Mouse (Mus musculus) frontal cortex, adult 2 months (tissue): ENCODE data around the gene Gm20458. TPM values are rescaled to one million over a fixed set of nuclear protein-coding genes. Genes with fewer than 3 reads are reported as not detected.

Experiments used
- DNase-seq, 2 experiments: peaks; one replicate each; pipeline ENCODE4 v3.0.0; 2022; ENCODE audit warnings: low spot score in 1 of 2; ENCODE audit errors: extremely low spot score in 1 of 2
- polyA plus RNA-seq: library from polyadenylated mRNA; depleted of rRNA; stranded (reverse); fragments of >200 nt; gene quantifications from 2 replicates; pipeline ENCODE4 v1.2.3, GENCODE M21; 2012; rRNA removed

The Gm20458 gene
- 9.3 and 10.0 TPM in 2 replicates for polyA plus RNA-seq

DNA sequence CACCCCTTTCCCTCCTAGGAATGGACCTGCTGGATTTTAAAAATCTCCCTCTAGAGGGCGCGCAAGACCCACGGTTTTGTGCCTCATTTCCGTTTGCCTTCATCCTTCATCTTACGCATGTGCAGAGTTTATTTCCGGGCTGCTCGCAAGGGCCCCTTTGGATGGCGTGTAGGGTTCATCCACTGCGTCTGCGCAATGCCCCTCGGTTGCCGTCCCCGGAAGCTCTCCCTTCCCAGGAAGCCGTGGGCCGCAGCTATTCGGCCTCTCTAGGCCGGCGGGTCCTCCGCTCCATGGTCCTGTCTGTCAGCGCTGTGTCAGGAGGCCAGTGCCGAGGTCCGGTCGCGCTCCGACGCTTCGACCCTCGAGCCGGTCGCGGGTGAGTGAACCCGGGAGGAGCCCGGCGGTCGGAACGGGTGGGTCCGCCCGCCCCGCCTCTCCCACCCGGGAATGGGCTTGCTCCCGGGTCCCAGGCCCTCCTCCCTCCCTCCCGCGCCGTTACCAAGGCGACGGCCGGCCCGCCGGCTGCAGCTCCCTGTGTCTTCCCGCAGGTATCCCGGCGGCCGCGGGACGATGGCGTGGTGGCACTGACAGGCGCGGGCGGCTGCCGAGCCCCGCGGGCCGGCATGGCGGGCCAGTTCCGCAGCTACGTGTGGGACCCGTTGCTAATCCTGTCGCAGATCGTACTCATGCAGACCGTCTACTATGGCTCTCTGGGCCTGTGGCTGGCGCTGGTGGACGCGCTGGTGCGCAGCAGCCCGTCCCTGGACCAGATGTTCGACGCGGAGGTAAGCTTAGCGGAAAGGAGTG is at the start of gene Gm20458:
Gene Gm20458 (plus strand): TSS at position 223 of the 807 bp plus-strand sequence.
- peak; percentile 97 to 99 for DNase-seq

DNA sequence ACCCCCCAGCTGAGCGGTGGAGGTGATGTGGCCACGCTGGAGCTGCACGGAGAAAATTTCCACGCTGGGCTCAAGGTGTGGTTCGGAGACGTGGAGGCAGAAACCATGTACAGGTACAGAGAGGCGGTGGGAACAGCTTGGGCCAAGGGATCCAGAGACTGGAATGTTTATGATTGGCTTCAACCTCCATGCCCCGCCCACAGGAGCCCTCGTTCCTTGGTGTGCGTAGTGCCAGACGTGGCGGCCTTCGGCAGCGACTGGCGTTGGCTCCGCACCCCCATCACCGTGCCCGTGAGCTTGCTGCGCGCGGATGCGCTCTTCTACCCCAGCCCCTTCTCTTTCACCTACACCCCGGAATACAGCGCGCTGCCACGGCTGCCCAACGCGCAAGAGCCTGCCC is 46.6 kb upstream of the Gm20458 start:
- no peak for DNase-seq

DNA sequence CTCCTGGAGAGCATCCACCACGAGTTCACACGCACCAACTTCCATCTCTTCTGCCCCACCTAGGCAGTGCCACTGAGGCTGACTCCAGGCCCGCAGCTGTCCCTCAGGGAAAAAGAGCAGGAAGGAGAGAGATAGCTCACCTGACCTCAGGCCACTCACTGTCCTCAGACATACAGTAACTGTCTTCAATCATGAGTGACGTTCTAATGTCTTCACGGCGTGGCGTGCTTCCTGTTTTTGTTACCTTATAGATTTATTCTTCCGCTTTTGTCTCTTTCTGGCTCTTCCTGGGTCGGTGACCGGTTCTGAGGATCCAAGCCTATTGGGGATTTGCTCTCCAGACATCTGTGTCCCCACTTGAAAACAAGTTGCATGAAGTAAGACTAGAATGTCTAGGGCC is 46.2 kb upstream of the Gm20458 start:
- DNase-seq: no peak

DNA sequence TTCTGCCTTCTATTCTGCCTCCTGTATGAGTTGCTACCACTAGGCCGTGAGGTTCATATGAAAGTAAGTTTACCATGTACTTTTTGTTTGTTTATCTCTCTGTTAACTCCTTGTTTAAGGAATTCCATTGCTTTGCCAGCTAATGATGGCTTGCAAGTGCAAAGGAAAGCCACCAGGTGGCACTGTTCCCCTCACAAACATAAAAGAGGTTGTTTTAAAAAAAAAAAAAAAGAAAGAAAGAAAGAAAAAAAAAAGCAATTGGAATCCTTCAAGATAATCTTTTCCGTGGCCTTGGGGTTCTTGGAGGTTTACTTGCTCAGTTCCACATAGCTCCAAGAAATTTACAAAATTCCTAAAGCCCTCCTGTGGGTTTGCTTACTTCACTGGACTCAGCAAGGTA is 43.6 kb upstream of the Gm20458 start:
- peak in 1 of 2 experiments; percentile 43 for DNase-seq

DNA sequence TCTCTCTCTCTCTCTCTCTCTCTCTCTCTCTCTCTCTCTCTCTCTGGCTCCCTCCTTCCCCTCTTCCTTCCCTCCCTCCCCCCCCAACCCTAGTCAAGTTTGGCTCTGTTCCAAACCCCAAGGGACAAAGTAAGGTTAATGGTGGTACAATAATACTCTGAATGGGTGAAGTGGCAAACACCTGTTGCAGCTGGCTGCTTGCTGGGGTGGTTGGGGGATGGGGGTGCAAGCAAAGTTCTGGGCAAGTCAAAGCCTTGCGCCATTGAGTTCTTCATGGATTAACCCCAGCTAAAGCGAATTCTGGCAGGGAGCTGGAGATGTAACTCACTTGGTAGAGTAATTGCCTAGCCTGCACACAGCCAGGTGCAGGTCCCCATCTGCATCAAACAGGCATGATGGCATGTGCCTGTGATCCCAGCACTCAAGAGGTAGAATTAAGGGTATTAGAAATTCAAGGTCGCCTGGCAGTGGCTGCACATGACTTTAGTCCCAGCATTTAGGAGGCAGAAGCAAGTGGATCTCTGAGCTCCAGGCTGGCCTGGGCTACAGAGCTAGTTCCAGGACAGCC is 42.4 kb upstream of the Gm20458 start:
- no peak for DNase-seq

DNA sequence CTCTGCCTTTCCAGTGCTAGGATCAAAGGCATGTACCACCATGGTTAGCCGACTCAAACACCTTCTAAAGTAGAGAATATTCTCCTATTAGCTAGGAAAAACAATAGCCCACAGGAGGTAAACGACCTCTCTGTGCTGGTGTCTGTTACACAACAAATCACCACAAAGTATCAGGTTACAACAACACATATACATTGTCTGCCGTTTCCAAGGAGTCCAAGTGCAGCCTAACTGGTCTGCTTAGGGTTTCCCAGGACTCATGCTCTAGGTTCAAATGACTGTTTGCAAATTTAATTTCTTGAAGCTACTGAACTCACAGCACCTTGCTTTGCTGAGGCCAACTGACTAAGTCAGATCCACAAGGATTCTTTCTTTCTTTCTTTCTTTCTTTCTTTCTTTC is 41.3 kb upstream of the Gm20458 start:
- DNase-seq: no peak

DNA sequence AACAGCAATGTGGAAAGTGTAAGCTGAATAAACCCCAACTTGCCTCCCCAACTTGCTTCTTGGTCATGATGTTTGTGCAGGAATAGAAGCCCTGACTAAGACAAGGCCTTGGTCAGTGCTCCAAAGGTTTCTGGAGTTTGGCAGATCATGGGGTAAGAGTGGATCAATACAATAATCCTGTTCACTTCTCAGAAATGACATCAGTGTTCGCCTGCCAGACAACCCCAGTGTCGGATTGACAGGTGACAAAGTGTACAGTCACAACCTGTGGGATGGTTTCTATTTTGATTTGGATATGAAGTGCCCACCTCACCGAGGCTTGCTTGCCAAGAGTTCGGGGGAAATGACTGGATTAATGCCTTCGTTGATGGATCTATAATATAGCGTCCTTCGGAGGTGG is 39.5 kb upstream of the Gm20458 start:
- no peak for DNase-seq

DNA sequence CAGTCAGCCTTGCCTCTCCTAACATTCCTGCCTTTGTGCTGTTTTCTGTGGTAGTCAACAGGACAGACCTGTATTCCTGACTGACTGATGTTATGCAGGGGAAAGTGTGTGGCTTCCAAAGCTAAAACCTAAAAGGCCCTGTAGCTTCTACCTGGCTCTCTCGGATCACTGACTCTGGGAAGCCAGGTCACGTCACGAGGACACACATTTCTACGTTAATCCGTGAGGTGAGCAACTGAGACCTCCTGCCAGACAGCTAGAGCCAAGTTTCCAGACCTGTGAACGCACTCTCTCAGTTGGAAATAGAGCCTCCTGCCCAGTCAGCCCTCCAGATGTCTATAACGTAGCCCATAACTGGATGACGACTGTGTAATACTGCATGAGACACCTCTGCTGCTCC is 38.8 kb upstream of the Gm20458 start:
- no peak for DNase-seq

DNA sequence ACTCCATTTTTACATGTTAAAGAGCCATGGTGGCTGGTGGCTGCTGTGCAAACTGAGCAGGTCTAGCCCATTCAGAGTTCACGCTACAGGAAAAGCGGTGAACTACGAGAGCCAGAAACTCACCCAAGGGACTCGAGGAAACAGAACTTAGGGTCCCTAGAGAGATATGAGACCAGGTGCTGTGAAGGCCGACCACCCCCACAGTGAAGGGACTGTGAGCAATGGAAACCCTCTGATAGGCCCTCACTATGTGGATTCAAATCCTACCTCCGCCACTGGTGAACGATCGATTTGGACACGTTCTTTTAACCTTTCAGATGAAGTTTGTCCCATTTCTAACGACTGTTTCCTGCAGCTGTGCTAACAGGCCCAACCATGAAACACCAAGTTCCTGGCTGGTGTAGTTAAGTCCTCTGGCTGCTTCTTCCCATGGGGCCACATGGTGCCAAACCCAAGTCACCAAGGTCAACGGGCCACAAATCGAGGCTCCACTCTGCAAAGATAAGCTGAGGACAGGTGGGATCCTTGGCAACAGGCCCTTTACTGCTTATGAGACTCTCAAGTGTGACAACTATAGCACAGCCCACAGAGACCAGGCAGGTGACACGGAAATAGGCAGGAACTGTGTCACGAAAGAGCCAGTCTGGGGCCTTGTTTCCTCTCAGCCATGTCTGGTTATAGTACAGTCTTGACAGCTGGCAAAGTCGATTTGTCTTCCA is 37.9 kb upstream of the Gm20458 start:
- DNase-seq: no peak

DNA sequence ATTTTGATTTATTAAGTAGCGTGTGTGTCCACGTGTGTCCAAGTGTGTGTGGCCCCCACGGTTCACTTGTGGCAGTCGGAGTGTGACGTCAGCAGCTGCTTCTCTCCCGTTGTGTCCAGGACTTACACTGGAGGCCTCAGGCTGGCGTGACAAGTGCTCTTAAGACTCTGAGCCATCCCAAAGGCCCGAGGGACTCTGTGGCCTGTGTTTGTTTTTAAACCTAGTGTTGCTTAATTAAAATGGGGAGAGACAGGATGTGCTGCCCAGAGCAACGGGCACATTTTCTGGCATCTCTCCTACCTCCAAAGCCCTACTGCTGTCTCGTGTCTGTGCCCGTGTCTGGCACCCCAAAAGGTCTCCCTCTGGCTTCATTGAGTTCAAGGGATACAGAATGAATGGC is 37.3 kb upstream of the Gm20458 start:
- DNase-seq: no peak

DNA sequence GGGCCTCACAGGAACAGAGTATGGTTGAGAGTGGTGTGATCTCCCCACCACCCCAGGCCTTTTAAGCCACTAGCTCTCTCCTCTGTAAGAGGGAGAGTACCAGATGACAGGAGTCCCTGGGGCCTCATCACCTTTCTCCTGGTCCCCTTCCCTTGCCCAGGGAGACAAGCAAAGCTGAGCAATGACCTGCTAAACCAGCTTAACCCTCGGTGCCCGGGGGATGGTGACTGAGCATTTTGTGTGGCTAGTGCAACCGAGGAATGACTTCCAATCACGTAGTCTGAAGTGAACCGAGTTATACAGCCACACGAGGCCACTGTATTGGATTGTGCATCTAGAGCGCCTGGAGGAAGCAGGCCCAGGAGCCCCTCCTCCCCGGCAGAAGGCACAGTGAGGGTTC is 36.4 kb upstream of the Gm20458 start:
- DNase-seq: no peak

DNA sequence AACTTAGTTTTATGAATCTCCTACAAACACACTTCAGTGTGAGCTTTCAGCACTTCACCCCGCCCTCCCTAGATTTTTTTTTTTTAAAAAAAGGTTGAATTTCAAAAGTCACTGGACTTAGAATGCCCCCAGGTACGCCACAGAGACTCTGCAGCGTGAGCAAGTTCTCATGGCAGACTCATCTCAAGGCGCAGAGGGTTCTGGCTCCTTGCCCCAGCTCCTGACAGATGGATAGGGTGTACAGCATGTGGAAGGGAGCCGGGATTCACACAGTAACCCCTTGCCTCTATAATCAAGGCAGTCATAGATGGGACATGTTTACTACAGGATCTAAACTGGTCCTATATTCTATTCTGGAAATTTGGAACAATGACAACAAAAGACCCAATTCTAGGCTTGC is 35.4 kb upstream of the Gm20458 start:
- no peak for DNase-seq

DNA sequence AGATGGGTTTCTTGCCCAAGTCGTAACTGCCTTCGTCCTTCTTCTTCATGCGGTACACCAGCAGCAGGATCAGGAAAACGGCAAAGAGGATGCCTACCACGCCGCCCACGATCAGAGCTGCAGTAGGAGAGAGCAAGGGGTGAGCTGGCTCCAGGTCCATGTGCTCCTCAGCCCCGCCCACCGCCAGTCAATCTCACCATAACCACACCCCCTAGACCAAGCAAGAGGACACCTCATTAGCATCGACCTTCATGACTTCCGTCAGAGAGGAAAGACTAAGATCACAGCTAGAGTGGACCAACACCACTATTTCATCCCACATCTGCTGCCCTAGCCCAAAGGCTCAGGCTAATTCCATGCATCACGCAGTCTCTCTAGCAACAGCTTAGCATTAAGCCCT is 34.6 kb upstream of the Gm20458 start:
- no peak for DNase-seq

DNA sequence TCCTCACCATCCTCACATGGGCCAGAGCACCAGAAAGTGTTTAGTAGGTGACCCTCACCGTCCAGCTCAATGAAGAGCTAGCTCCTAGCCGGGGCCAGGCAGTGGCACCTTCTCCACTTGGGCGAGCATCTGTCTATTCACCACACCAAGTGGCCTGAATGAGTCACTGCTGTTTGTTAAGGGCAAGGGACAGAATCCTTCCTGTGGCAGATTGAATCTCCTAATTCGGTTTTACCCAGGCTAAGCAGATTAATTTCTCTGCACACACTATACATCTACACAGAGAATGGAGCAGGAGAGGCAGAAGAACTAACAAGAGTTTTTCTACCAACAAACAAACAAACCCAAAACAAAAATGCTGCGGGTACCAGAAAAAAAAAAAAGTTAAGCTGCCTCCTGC is 33.8 kb upstream of the Gm20458 start:
- no peak for DNase-seq

DNA sequence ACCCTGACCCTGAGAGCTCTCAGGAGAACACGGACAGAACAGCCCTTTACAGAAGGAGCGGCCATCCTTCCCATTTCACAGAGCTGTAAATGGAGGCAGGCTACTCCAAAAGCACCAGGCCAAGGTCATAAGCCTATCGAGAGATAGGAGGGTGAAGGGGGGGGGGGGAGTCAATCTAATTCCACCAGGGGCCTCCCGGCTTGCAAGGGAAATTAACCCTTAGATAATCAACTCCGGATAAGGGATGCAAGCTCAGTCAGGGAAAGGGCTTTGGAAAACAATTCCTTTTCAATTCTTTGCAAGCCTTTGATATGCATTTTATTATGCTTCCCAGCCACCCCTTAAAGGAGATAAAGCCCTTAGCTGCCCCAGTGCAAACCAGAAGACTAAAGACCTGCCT is 32.3 kb upstream of the Gm20458 start:
- DNase-seq: no peak

DNA sequence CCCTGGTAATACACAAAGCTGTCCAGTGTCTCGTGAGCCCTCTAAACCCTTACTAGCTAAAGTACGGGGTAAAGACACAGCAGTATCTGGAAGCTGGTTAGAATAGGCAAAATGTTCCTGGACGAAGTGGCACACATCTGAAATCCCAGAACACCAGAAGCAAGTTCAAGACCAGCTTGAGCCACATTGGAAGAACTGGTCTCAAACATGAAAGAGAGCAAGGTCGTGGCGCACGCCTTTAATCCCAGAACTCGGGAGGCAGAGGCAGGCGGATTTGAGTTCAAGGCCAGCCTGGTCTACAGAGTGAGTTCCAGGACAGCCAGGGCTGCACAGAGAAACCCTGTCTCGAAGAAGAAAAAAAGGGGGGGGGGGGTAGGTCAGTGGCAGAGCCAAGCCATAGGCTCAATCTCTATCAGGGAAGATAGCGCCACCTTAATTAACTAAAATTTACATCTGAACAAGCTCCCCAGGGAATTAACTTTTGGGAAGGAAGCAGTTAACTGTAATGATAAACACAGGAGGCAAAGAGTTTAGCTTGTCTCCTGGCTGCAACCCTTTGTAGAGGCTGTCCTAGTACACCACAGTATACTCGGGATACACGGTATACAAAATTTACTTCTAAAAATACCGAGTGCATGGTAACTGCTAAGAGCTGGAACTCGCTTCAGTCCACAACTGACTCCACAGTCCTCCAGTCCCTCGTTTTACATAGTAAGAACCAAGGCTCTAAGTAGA is 30.7 kb upstream of the Gm20458 start:
- no peak for DNase-seq

DNA sequence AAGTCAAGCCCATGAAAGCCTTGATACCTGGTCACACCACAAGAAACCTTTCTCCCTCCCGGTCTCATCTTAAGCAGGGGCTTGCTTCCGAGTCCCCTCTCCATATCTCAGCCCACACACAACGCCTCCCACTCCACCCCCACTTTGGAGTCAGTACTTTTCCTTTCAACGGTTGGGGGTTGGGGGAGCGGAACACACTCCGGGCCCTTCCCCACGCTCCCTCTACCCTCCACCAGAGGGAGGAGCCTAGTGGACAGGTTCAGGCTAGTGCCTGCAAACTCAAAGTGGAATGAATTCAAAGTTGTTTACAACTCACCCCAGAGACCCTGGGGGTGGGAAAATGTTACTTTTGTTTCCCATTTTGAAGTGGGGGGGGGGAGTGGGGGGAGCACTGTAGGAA is 30.1 kb upstream of the Gm20458 start:
- DNase-seq: no peak

DNA sequence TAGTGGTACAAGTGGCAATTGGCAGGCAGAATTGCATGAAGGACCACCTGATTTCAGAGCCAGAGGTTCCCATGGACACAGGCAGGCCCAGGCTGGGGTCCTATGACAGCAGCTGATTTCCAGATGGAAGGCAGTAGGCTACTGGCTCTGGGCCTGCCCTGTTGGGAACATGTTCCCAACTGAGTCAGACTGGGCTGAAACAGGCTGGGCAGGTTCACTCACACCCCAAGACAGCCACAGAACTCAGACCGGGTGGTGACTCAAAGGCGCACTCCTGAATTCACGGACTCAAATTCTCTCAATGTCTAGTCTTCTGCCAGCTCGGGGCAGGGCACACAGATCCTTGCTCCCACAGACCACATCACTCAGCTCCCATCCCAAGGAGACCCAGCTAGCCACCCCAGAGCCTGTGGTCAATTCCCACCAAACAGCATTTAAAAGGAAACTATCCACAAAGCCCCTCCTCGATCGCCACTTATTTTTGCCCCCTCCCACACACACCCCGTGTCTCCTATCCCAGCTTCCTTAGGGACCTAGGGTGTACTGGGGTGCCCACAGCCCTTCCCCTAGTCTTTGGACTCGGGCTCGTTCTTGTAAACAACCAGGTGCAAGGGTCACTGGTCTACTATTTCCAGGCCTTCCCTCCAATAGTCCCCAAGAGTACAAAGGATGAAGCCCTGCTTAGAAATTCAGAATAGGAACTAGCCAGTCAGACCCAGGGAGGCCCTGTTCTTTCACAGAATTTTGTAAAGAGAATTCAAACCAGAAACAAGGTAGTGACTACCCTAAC is 28.9 kb upstream of the Gm20458 start:
- no peak for DNase-seq

DNA sequence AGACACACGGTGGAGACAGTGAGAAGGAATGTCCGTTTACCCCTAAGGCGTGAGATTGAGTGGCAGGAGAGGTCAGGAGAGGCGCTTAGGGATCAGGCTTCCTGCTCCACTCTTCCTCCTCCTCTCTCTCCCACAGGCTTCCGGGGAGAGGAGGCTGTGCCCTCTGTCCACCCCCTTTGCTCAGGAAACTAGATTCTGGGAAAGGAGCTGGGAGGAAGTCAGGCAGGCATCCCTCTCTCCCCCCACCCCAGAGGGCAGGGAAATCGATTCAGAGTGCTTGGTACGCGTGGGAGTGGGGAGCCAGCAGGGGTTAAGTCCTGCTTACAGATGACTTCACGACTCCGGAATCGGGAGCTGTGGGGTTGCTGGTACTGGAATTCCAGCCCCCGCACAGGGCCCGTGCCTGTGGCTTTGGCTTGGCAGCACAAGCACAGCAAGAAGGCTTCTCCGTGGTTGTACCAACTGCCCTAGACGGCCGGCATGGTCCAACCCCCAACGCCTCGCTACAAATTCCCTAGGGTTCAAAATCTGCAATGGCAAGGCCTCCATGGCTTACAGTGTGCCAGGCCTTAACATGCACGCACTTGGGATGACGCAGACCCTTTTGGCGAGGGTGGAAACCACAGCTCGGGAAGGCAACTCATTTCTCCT is 28.1 kb upstream of the Gm20458 start:
- no peak for DNase-seq
